Mouse (Mus musculus) retina, embryonic 14.5 days (tissue): ENCODE measurements around the gene Phkg2.

ENCODE experiments used
- DNase-seq: peaks from one replicate; pipeline ENCODE4 v3.0.0-alpha.2; 2015; ENCODE audit warnings: low spot score

Gene Phkg2

DNA sequence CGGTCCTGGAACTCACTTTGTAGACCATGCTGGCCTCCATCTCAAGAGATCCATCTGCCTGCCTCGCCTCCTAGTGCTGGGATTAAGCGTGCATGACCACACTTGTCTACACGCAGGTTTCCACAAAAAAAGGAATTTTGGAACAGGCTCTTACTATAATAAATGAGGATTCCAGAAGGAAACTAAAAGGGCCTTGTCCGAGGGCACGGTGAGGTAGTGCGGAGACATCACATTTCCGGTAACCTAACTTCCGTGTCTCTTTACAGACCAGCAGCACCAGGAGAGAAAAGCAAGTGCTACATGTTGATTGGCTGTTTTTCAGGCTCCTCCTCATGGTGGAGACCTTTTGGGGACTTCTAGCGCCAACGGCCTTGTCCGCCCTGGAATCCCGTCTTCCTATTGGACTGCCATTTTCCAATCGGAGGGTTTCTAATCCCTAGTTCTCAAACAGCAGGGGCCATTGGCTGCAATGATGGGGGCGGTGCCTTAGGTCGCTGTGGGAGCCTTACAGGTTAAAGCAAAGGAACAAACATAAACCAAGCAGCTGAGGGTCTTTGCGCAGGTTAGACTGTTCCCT, at the start of gene Phkg2:
TSS of gene Phkg2 (plus strand) at position 446 of the 577 bp plus-strand sequence.
- peak; percentile 97 for DNase-seq

GRCm38 (mm10) chr7:127541671-127542070, 31.5 kb upstream of the Phkg2 start:
- DNase-seq = no peak

DNA sequence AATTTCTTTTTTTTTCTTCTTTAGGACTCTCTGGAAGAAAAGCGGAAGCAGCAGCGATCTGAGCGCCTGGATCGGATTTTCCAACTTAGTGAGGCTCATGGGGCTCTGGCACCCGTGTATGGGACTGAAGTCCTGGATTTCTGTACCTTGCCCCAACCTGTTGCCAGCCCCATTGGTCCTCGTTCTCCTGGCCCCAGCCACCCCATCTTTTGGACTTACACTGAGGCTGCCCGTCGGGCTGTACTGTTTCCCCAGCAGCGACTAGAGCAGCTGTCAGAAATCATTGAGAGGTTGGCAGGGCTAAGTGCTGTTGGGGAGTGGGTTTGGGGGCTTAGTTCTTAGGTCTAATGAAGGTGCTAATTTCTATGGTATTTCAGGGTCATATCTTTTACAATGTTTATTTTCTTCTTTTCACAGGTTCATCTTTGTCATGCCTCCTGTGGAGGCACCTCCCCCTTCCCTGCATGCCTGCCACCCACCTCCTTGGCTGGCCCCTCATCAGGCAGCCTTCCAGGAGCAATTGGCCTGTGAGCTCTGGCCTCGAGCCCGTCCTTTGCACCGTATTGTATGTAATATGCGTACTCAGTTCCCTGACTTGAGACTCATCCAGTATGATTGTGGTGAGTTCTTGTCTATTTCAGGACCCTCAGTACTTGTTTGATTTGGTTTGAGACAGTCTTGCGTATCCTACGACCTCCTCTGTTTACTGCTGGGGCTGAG, 23.9 kb upstream of the Phkg2 start:
- DNase-seq = no peak

DNA sequence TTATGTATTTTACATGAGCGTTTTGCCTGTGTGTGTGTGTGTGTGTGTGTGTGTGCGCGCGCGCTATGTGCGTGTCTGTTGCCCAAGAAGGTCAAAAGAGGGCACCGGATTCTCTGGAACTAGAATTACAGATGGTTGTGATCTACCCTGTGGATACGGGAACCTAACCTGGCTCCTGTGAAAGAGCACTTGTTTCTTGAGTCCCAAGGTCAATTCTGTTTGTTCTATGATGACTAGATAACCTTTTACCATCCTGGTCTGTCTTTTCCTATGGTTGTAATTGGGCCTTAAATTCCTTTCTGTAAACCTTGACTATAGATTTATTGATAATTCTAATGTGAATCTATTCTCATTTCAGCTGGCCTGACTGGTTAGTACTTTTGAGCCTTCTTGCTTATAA, 21.6 kb upstream of the Phkg2 start:
- DNase-seq = no peak

GRCm38 (mm10) chr7:127560580-127560979, 12.6 kb upstream of the Phkg2 start:
- no peak for DNase-seq

- no peak for DNase-seq
Observed at GRCm38 (mm10) chr7:127561340-127561858, 11.7 kb upstream of the Phkg2 start, which contains the start of gene Tmem265. TSS of gene Tmem265 (plus strand) at chr7:127561390.

DNA sequence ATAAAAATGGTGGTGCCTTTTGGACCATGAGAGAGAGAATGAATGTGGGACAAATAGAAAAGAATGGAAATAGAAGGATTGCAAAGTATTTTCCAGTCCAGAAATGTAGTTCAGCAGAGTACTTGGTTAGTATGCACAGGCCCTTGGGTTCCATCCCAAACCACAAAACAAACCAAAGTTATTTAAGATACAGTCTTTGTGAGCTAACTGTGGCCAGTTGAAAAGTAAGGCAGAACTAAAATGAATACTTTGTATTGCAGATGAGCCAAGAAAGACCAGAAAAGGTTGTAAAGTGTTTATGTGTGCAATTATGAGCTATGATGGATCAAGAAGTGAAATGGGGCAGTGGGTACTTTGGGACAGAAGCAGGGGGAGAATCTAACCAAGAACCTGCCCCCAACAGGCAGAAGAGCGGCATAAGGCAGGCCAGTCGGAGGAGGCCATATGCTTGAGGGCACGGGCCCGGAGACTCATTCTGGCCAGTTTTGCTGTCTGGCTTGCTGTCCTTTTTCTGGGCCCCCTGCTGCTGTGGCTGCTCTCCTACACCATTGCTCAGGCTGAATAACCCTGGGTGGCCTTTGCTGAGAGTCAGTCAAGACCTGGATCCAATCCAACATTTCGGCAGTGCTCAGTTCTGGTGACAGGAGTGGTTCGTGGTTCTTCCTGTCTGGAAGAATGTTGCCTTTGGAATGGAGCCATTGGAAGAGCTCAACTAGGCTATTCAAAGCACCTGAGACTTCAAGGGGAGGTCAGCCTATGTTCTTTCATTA, 8.6 kb upstream of the Phkg2 start:
- no peak for DNase-seq

GRCm38 (mm10) chr7:127573503-127574008, 416 bp downstream of the Phkg2 start:
- DNase-seq = peak; percentile 17

GRCm38 (mm10) chr7:127574115-127574514, 975 bp downstream of the Phkg2 start:
- no peak for DNase-seq

GRCm38 (mm10) chr7:127583260-127583659, 10.1 kb downstream of the Phkg2 start:
- no peak for DNase-seq

DNA sequence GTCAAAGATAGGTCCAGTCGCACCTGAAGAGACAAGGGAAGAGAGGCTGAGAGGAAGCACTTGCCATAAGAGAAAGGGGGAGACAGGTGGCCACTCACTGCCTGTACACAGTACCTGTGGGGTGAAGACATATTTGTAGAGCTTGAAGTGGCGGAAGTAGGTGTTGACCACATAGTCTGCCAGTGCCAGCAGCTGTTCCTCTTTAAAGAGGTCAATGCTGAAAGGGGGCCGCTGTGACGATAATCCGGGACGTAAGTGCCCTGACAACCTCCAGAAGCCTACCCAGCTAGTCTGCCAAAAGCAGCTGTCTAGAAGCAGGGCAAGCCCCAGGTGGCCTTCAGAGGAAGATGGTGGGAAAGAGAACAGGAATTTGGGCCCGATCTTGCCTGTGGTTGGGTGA, 11.9 kb downstream of the Phkg2 start:
- no peak for DNase-seq

DNA sequence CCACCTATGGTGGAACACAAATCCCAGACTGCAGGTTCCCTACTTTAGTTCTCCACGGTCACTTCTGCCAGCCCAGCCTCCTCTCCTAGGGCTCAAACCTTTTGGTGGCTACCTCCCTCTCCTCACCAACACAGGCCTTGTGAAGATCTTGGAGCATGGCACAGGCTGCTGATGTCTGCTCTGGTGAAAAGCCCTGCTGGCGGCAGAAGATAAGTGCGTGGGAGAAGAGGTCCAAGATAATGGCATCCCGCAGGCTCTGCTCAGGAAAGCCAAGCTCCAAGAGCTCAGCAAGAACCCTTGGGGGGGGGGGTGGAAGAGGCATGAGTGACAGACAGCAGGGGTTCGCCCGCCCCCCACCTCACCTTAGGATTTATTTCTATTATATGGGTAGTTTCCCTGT, 13.0 kb downstream of the Phkg2 start:
- DNase-seq = no peak

GRCm38 (mm10) chr7:127587196-127587595, 14.1 kb downstream of the Phkg2 start:
- DNase-seq = no peak

DNA sequence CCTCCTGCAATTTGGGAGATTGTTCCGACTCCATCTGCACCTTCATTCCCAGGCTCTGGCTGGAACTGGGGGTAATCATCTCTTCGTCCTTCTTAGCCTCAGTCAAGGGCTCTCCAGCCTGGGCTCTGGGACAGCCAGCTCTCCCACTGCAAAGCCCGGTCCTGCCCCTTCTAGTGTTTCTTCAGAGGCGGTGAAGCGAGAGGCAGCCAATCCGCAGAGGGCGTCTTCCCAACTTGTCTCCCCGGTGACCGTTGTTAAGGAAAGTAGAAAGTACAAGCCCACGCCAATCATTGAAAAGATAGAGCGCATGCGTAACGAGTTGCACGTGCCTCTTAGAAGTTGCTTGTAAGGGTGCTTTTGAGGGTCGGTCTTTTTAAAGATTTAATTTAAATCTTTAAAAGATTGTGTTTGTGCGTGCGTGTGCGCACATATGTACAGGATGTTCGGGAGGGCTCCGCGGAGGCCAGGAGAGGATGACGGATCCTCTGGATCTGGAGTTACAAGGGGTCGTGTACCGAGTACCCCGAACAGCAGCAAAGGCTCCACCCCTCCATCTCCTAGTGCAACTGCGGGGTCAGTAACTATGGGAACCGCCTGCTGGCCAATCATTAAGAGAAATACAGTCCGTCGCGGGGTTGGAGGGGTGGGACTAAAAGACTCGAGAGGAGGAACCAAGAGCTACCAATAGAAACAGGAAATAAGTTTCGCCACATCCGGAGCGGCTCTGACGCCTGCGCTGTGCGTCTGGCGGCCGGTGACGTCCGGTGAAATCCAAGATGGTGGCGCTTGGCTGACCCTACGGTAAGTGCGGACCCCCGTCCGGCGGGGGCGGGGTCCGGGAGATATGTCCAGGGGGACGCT, 15.1 kb downstream of the Phkg2 start, which contains the start of the genes Ccdc189 and Rnf40:
TSS of gene Ccdc189 (minus strand) at position 585 of the 861 bp plus-strand sequence.
TSS of gene Rnf40 (plus strand) at position 757 of the 861 bp plus-strand sequence.
- peak; percentile 98 for DNase-seq

- DNase-seq = no peak
Observed at GRCm38 (mm10) chr7:127588901-127589300, 15.8 kb downstream of the Phkg2 start.

GRCm38 (mm10) chr7:127589637-127590036, 16.5 kb downstream of the Phkg2 start:
- DNase-seq = no peak

GRCm38 (mm10) chr7:127591108-127591507, 18.0 kb downstream of the Phkg2 start:
- DNase-seq = no peak

- no peak for DNase-seq
Observed at GRCm38 (mm10) chr7:127592575-127592974, 19.4 kb downstream of the Phkg2 start.

DNA sequence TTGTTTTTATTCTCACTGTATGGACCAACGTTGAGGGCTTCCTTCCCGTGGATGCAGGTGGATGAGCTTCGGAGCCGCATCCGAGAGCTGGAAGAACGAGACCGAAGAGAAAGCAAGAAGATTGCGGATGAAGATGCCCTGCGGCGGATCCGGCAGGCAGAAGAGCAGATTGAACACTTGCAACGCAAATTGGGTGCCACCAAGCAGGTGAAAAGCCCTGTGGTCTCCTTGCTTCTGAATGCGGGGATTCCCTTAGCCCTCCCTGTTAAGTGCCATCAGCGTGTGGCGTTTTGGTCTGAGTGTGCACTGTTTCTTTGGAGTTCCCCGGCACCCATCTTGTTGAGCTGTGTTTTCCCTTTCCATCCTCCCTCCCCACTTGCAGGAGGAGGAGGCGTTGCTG, 23.6 kb downstream of the Phkg2 start:
- no peak for DNase-seq

DNA sequence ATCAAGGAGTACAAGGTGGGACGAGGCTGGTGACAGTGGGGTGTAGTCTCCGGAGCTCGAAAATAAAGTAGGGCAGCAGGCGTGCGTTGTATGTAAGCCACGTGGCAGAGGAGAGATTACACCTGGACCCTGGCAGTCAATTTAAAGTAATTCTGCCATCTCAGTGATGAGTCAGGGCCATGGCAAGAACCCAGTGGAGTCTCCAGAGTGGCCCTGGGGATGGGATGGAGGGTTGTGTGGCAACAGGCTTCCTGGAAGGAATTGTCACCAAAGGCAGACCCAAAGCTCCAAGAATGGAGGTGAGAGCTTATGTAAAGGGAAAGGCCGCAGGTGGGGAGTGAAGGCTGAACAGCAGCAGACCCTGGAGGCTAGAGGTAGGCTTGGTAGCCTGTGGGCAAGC, 27.5 kb downstream of the Phkg2 start:
- DNase-seq = no peak

GRCm38 (mm10) chr7:127601735-127602134, 28.6 kb downstream of the Phkg2 start:
- no peak for DNase-seq
